Mouse (Mus musculus) gastrocnemius, postnatal 4 days (tissue): Measurements from ENCODE around the gene Tmem127. TPM values are rescaled to one million over a fixed set of nuclear protein-coding genes. Genes with fewer than 3 reads are reported as not detected.

ENCODE experiments used
- DNase-seq, 2 experiments: peaks; one replicate each; pipeline ENCODE4 v3.0.0; 2021 to 2022; ENCODE audit warnings: low spot score in 2 of 2, mixed read lengths in 2 of 2
- total RNA-seq, 2 experiments: library from RNA; stranded (reverse); gene quantifications; 2 replicates each; pipeline ENCODE4 v1.2.3; 2021

Gene Tmem127
- total RNA-seq, 2 experiments from 2014 or later = 47.9 to 48.5 TPM

GRCm38 (mm10) chr2:127310246-127310645 lies 62.5 kb downstream of the Tmem127 start:
- DNase-seq = no peak

GRCm38 (mm10) chr2:127310685-127311084 lies 63.0 kb downstream of the Tmem127 start:
- no peak for DNase-seq

Other genes starting within 250 kb of the Tmem127 start
- 10 to 100 TPM; 11.5 to 14.3 TPM for gene Ap4e1, start 239.2 kb upstream of the Tmem127 start, total RNA-seq
- 10 to 100 TPM; 23.1 to 24.9 TPM for gene Blvra, start 177.2 kb upstream of the Tmem127 start, total RNA-seq
- 10 to 100 TPM; 22.3 to 24.0 TPM for gene Ncaph, start 114.0 kb upstream of the Tmem127 start, total RNA-seq
- 10 to 100 TPM; 11.1 to 11.2 TPM for gene Itpripl1, start 104.5 kb upstream of the Tmem127 start, total RNA-seq
- gene 1810024B03Rik, start 39.6 kb upstream of the Tmem127 start, total RNA-seq = 1 to 10 TPM in 1 of 2 experiments, under 1 TPM in 1; 0.67 to 1.2 TPM
- gene Snrnp200, start 39.5 kb upstream of the Tmem127 start, total RNA-seq = 10 to 100 TPM; 65.2 to 65.8 TPM
- 10 to 100 TPM; 51.0 to 55.2 TPM for gene Ciao1, start 92 bp upstream of the Tmem127 start, total RNA-seq
- gene Stard7, start 22.3 kb downstream of the Tmem127 start, total RNA-seq = 100 to 1,000 TPM; 108 to 129 TPM
- 1 to 10 TPM; 3.2 to 3.6 TPM for gene Dusp2, start 88.3 kb downstream of the Tmem127 start, total RNA-seq
- under 1 TPM; 0.12 to 0.31 TPM for gene Astl, start 90.7 kb downstream of the Tmem127 start, total RNA-seq
- 1 to 10 TPM in 1 of 2 experiments, under 1 TPM in 1; 0.96 to 1.2 TPM for gene Adra2b, start 115.3 kb downstream of the Tmem127 start, total RNA-seq
- gene Gpat2, start 177.3 kb downstream of the Tmem127 start, total RNA-seq = under 1 TPM; 0.10 to 0.17 TPM
- 10 to 100 TPM; 11.2 to 13.2 TPM for gene Fahd2a, start 196.7 kb downstream of the Tmem127 start, total RNA-seq